Mouse (Mus musculus): Measurements from ENCODE around the gene Eif2ak4. TPM values are rescaled to one million over a fixed set of nuclear protein-coding genes. Genes with fewer than 3 reads are reported as not detected.

Gene Eif2ak4
- polyA plus RNA-seq, 1 experiment, result 2.9 TPM

- Histone ChIP-seq H3K36me3 (replicated peaks; ENCODE audit: low read length) (no peaks in the 10 kb centered on the region), H3K4me3 (replicated peaks) (peak overlapping the region; percentile 66), H3K9me3 (peaks cover 3% of the 10 kb centered on the region; the same call in 1 of the 2 replicates), H3K27me3 (replicated peaks) (peaks cover 14% of the 10 kb centered on the region), H3K4me1 (peaks cover 58% of the 10 kb centered on the region)
- TF ChIP-seq FLI1 (IDR thresholded peaks at IDR 0.05; ENCODE audit: low read length) (no peak), GATA1 (IDR thresholded peaks at IDR 0.05; ENCODE audit: borderline replicate concordance, low read length) (no peak)
Observed at GRCm38 (mm10) chr2:118491741-118492395, 103.5 kb downstream of the Eif2ak4 start.

- no peaks in the 10 kb centered on the region for H3K36me3 ChIP-seq (replicated peaks; ENCODE audit: low read length)
- no peaks in the 10 kb centered on the region for H3K9me3 ChIP-seq
- peaks cover 45% of the 10 kb centered on the region for H3K4me1 ChIP-seq
- TF ChIP-seq GATA1 (IDR thresholded peaks at IDR 0.05; ENCODE audit: borderline replicate concordance, low read length) (no peak), FLI1 (IDR thresholded peaks at IDR 0.05; ENCODE audit: low read length) (no peak)
- no peak overlapping the region for H3K4me3 ChIP-seq (replicated peaks)
- H3K27me3 ChIP-seq (replicated peaks), result peaks cover 36% of the 10 kb centered on the region
Observed at GRCm38 (mm10) chr2:118495024-118495423, 106.6 kb downstream of the Eif2ak4 start.

- Histone ChIP-seq H3K27me3 (replicated peaks) (peaks cover 48% of the 10 kb centered on the region), H3K4me1 (peaks cover 29% of the 10 kb centered on the region), H3K9me3 (no peaks in the 10 kb centered on the region), H3K4me3 (replicated peaks) (no peak overlapping the region), H3K36me3 (replicated peaks; ENCODE audit: low read length) (no peaks in the 10 kb centered on the region)
- TF ChIP-seq GATA1 (IDR thresholded peaks at IDR 0.05; ENCODE audit: borderline replicate concordance, low read length), result no peak
- TF ChIP-seq FLI1 (IDR thresholded peaks at IDR 0.05; ENCODE audit: low read length), result no peak
Observed at GRCm38 (mm10) chr2:118497890-118498289, 109.5 kb downstream of the Eif2ak4 start.

- Histone ChIP-seq H3K27me3 (replicated peaks) (peaks cover 48% of the 10 kb centered on the region), H3K9me3 (no peaks in the 10 kb centered on the region), H3K36me3 (replicated peaks; ENCODE audit: low read length) (no peaks in the 10 kb centered on the region), H3K4me1 (peaks cover 29% of the 10 kb centered on the region), H3K4me3 (replicated peaks) (no peak overlapping the region)
- TF ChIP-seq FLI1 (IDR thresholded peaks at IDR 0.05; ENCODE audit: low read length), result no peak
- TF ChIP-seq GATA1 (IDR thresholded peaks at IDR 0.05; ENCODE audit: borderline replicate concordance, low read length), result no peak
Observed at GRCm38 (mm10) chr2:118498476-118498875, 110.1 kb downstream of the Eif2ak4 start.

GRCm38 (mm10) chr2:118499135-118499961 is 110.9 kb downstream of the Eif2ak4 start:
- TF ChIP-seq FLI1 (IDR thresholded peaks at IDR 0.05; ENCODE audit: low read length) (no peak), GATA1 (IDR thresholded peaks at IDR 0.05; ENCODE audit: borderline replicate concordance, low read length) (no peak)
- Histone ChIP-seq H3K27me3 (replicated peaks) (peaks cover 50% of the 10 kb centered on the region), H3K36me3 (replicated peaks; ENCODE audit: low read length) (no peaks in the 10 kb centered on the region), H3K4me3 (replicated peaks) (no peak overlapping the region), H3K4me1 (peaks cover 29% of the 10 kb centered on the region), H3K9me3 (no peaks in the 10 kb centered on the region)

- TF ChIP-seq GATA1 (IDR thresholded peaks at IDR 0.05; ENCODE audit: borderline replicate concordance, low read length), result no peak
- no peak for TF ChIP-seq FLI1 (IDR thresholded peaks at IDR 0.05; ENCODE audit: low read length)
- Histone ChIP-seq H3K4me3 (replicated peaks) (no peak overlapping the region), H3K9me3 (no peaks in the 10 kb centered on the region), H3K4me1 (peaks cover 23% of the 10 kb centered on the region), H3K36me3 (replicated peaks; ENCODE audit: low read length) (no peaks in the 10 kb centered on the region), H3K27me3 (replicated peaks) (peaks cover 49% of the 10 kb centered on the region)
Observed at GRCm38 (mm10) chr2:118500191-118500590, 111.8 kb downstream of the Eif2ak4 start.

- H3K36me3 ChIP-seq (replicated peaks; ENCODE audit: low read length), result no peaks in the 10 kb centered on the region
Observed at GRCm38 (mm10) chr2:118507126-118507525, 118.7 kb downstream of the Eif2ak4 start.

GRCm38 (mm10) chr2:118509688-118510446 is 121.4 kb downstream of the Eif2ak4 start:
- Histone ChIP-seq H3K4me1 (peaks cover 33% of the 10 kb centered on the region), H3K27me3 (replicated peaks) (peaks cover 12% of the 10 kb centered on the region), H3K36me3 (replicated peaks; ENCODE audit: low read length) (no peaks in the 10 kb centered on the region)

More at GRCm38 (mm10) chr2:118507126-118507525, 118.7 kb downstream of the Eif2ak4 start:
- TF ChIP-seq FLI1 (IDR thresholded peaks at IDR 0.05; ENCODE audit: low read length), result no peak
- no peak for TF ChIP-seq GATA1 (IDR thresholded peaks at IDR 0.05; ENCODE audit: borderline replicate concordance, low read length)
- Histone ChIP-seq H3K4me1 (peaks cover 17% of the 10 kb centered on the region), H3K27me3 (replicated peaks) (peaks cover 16% of the 10 kb centered on the region), H3K9me3 (no peaks in the 10 kb centered on the region), H3K4me3 (replicated peaks) (no peak overlapping the region)

GRCm38 (mm10) chr2:118510447-118511310 is 122.3 kb downstream of the Eif2ak4 start:
- Histone ChIP-seq H3K36me3 (replicated peaks; ENCODE audit: low read length) (no peaks in the 10 kb centered on the region), H3K27me3 (replicated peaks) (peaks cover 8% of the 10 kb centered on the region), H3K4me1 (peaks cover 39% of the 10 kb centered on the region), H3K9me3 (no peaks in the 10 kb centered on the region), H3K4me3 (replicated peaks) (no peak overlapping the region)
- TF ChIP-seq GATA1 (IDR thresholded peaks at IDR 0.05; ENCODE audit: borderline replicate concordance, low read length) (no peak), FLI1 (IDR thresholded peaks at IDR 0.05; ENCODE audit: low read length) (no peak)

More at GRCm38 (mm10) chr2:118509688-118510446, 121.4 kb downstream of the Eif2ak4 start:
- H3K4me3 ChIP-seq (replicated peaks), result no peak overlapping the region
- TF ChIP-seq FLI1 (IDR thresholded peaks at IDR 0.05; ENCODE audit: low read length) (no peak), GATA1 (IDR thresholded peaks at IDR 0.05; ENCODE audit: borderline replicate concordance, low read length) (no peak)
- no peaks in the 10 kb centered on the region for H3K9me3 ChIP-seq
